Mouse (Mus musculus): ENCODE results near the gene Acap1.
"Not testable (repeated sequence)": the region's sequence is repeated elsewhere in the genome, so short reads cannot be mapped to it uniquely, and the experiment has no call there.

Gene Acap1

DNA sequence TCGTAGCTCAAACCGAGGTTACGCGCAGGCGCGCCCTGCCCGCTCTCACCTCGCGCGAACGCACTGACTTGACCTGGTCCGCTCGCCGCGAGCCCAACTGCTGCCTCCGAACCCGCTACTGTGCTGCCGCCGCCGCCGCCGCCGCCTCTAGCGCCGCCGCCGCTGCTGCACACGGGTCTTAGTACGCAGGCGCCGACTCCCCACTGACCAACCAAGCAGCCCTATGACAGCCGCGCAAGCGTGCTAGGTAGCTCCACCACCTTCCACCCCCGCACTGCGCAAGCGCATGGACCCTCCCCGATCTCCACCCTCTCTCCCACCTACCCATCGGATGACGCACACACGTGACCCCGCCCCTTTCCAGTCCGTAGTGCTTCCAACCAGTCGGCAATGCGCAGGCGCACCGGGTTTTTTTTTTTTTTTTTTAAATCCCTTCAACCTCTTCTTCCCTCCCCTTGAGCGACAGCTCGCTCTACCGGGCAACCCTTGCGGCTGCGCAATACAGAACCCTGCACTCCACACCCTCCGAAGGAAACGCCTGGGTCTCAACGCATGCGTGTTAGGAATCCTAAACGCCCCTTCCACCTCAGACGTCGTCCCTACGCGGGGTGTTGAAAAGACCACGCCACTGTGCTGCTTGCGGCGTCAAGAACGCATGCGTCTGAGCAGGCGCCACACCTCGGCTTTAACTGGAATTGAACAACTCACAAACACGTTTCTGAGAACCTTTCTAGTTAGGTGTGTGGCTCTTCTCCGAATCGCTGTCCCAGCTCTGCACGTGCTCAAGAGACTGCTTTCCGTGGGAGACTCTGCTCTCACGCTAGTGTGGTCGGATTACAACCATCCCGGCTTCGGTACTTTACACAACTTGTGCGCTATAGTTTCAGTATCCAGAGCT is 26.0 kb upstream of the Acap1 start, which contains the start of gene Eif5a:
Gene Eif5a, minus strand, starts transcription at position 845 of the 898 bp plus-strand sequence.
- peak; percentile 100 for DNase-seq (ENCODE audit: low read depth)

DNA sequence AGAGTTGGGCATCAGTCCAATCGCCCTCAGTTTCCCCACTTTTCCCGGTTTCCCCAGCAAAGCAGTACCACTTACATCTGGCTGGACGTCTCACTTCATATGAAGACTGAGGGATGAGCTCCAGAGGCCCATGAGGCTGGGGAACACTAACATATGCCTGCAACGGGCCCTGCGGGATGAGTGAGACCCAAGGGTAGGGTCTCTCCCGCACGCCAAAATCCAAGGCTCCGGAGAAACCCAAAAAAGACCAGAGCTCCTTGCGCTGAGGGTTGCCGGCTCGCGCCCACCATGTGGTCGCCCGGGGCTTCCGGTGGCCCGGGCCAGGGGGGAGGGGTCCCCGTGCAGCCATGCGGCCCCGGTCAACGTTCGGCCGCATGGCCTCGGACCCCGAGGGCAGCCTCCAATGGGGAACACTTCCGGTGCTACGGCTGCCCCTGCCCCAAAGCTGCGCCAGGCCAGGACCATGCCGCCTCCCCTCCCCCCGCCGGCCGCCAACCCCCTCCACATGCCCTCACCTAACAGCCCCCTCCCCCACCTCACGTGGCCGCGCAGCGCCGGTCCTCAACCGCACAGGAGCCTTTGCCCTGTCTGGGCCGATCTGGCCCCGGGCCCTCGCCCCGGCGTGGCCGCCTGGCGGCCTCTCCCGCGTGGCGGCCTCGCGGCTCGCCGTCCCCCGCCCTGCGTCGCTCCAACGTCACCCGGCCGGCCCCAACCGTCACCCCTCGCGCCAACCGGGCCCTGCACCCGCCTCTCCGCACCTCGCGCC is 25.1 kb upstream of the Acap1 start:
- no peak for DNase-seq (ENCODE audit: low read depth)

- peak; percentile 89 for DNase-seq (ENCODE audit: low read depth)
These were observed 24.4 kb upstream of the Acap1 start for GRCm38 (mm10) chr11:69919661-69920265.

DNA sequence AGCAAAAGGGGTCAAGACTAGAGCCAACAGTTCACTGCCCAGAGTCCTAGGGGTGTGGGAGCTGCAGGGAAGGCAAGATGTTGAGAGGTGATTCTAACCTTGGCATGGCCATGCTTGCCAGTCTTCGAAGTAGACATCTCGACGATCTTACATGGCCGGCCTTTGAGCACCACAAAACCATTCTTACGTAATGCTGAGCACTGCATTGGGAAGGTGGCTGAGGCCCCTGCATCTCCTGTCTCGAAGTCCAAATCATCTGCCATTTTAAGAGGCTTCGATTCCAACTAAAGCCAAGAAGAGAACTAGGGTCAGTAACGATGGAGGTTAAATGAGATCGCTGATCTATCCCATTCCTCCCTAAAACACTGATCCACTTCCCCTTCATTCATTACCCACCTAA is 23.7 kb upstream of the Acap1 start:
- no peak for DNase-seq (ENCODE audit: low read depth)

DNA sequence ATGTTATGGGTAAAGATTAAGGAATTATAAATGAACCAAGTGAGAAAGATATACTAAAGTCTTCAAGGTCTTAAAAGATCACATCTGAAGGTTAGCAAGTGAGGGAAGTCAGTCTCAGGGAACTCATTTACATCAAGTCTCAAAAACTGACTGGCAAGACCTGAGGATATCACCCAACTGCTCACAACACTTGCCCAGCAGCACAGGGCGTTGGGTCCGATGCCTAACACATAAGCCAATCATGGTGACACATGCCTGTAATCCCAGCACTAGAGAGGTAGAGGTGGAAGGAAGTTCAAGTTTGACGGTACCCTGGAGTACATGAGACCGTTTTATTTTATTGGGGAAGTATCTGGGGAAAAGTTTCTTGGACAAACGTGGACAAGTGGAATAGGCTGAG is 22.8 kb upstream of the Acap1 start:
- no peak for DNase-seq (ENCODE audit: low read depth)

DNA sequence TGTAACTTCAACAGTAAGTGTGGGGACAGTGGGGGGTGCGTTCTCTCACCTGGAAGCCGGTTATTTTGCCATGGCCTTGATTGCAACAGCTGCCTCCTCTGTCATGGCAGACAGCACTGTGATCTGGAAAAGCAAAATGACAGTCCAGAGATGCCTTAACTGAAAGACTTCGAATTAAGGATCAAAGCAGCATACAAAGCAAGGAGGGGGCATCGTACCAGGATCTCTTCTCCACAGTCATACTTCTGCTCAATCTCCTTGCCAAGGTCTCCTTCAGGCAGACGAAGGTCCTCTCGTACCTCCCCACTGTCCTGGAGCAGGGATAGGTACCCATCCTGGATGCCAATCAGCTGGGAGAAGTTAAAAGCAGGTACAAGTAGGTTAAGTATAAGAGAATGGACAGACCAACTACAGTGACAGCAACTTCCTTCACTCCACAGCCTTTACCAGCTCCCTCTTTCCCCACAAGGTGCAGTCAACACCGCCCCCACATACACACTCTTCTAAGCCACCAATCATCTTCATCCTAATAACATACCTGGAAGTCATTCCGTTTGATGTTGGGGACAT is 22.1 kb upstream of the Acap1 start:
- DNase-seq (ENCODE audit: low read depth) = no peak

- DNase-seq (ENCODE audit: low read depth) = not testable (repeated sequence)
These were observed 21.5 kb upstream of the Acap1 start for GRCm38 (mm10) chr11:69916652-69917378.

DNA sequence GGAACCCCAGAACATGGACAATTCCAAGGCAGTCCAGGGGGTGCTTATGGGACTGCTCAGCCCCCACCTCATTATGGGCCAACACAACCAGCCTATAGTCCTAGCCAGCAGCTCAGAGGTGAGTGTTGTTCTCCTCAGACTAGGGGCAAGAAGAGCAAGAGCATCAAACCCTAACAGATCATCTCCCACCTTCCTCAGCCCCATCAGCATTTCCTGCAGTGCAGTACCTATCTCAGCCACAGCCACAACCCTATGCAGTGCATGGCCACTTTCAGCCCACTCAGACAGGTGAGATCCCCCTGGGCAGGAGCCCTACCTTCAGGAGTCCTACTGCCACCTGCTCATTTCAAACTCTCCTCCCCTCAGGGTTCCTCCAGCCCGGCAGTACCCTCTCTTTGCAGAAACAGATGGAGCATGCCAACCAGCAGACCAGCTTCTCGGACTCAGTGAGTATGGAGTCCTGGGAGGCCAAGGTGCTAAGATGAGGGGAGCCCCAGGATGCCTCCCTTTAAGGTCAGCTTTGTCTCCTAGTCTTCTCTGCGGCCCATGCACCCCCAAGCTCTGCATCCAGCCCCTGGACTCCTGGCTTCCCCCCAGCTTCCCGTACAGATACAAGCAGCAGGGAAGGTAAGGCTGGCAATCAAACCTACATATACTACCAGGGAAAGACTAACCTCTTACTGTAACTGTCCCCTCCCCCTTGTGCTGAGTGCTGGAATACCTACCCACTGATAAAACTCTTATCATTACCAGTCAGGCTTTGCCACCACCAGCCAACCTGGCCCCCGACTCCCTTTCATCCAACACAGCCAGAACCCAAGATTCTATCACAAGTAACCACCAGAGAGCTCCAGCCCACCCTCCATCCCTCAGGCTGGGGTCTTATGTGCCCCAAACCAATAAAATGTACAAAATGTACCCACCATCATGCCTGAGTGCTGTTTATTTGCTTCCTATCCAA is 20.6 kb upstream of the Acap1 start:
- no peak for DNase-seq (ENCODE audit: low read depth)

DNA sequence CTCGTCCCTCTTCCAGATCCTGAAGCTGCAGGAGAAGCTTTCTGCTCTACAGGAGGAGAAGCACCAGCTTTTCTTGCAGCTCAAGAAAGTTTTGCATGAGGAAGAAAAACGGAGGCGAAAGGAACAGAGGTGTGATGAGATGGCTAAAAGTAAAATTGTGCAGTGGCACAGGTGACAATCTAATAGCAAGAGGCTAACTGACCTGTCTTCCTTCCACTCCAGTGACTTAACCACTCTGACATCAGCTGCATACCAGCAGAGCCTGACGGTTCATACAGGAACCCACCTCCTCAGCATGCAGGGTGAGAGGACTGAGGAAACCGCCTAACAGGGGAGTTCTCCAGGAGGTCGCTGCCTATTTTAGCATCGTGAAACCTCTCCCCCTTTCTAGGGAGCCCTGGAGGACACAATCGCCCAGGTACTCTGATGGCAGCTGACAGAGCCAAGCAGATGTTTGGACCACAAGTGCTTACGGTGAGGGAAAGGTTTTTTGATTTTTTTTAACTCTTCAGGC is 19.6 kb upstream of the Acap1 start:
- DNase-seq (ENCODE audit: low read depth) = no peak

DNA sequence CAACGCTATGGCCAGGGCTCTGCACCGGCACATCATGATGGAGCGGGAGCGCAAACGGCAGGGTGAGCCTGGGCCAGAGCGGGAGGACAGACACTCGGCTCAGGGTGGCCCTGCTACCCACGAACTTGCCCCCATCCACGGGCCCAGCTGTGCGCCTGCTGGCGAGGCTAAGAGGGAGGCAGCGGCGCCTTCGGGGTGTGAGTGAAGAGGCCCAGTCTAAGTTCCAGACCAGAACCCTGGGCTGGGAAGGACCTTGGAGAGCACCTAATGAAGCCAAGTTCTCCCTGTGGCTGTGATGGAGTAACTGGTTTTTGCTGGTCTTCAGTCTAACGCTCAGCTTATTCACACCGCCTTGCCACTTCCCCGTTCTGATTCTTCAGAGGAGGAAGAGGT is 19.0 kb upstream of the Acap1 start:
- no peak for DNase-seq (ENCODE audit: low read depth)

GRCm38 (mm10) chr11:69913554-69914371 is 18.4 kb upstream of the Acap1 start, which contains the start of gene Gps2:
Gene Gps2, plus strand, starts transcription at chr11:69913888.
- peak; percentile 93 for DNase-seq (ENCODE audit: low read depth)

DNA sequence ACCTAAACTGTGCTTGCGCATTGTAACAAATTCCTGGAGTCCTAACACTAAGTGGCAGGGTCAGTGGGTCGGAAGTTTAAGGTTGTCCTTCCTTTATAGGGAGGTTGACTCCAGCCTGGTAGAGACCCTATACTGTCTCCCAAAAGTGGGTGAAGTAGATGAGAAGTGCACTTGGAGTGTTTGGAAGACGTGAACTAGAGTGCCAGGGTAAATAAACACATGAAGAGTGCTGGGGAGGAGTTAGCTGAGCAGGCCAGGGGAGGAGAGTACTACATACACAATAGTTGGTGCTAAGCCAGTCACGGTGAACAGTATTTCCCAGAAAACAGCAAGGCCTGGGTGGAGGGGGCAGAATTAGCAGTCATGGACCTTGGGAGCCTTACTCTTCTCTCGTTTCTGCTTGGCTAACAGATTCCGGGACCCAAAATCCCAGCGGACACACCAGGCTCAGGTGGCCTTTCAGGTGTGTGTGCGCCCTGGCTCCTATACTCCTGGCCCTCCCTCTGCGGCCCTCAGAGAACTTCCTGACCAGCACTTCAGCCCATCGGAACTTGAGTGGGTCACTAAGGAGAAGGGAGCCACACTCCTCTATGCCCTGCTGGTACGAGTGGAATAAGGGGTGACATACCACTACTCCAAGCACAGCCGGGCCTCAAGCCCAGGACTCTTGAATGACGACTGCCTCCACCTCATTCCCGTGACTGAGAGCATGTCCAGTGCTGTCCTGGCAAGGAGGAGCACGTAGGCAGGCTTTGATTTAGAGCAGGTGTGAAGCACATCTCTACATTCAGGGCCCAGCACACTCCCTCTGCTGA is 17.6 kb upstream of the Acap1 start:
- DNase-seq (ENCODE audit: low read depth) = no peak

DNA sequence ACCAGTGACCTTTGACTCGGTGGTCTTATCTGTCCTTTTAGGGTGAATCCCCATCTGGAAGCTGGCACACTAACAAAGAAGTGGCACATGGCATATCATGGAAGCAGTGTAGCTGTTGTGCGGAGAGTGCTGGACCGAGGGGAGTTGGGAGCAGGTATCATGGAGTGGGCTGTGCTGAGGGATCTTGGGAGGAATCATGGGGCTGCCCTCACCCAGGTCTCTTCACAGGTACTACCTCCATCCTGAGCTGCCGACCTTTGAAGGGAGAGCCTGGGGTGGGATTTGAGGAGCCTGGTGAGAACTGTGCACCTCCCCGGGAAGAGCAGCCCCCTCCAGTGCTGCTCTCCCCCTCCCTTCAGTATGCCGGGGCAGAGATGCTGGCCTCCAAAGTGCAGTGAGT is 16.4 kb upstream of the Acap1 start:
- no peak for DNase-seq (ENCODE audit: low read depth)

- no peak for DNase-seq (ENCODE audit: low read depth)
These were observed 15.6 kb upstream of the Acap1 start for GRCm38 (mm10) chr11:69910781-69911560.

DNA sequence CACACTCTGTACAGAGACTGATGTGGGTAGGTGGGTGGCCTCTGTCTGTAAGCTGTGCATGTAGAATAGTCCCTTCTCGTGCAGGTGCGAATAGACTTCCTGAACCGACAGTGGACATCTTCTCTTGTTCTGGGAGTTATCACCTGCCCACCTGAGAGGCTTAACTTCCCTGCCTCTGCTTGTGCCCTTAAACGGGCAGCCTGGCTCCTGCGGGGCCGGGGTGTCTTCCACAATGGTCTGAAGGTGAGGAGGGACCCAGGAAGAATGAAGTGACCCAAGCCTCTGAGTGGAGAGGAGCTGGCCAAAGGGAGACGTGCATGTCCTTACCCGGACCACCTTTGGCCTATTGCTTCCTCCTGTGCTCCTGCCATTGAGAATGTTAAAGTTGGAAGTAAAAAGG is 14.8 kb upstream of the Acap1 start:
- DNase-seq (ENCODE audit: low read depth) = no peak

DNA sequence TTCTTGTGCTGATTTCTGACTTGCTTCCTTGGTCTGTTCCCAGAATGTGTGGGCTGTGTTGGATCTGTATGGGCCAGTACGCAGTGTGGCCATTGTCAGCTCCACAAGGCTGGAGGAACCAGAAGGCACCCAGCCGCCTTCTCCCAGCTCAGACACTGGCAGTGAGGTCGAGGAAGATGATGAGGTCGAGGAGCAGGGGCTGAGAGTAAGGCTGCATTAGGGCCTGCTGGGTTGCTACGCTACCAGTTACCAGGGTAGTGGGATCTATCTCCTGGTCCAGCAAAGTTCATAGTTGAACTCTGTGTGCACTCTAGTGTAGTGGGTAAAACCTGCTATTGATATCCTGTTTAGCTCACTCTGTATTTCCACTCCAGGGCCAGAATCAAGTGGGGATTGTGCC is 13.8 kb upstream of the Acap1 start:
- DNase-seq (ENCODE audit: low read depth) = no peak

DNA sequence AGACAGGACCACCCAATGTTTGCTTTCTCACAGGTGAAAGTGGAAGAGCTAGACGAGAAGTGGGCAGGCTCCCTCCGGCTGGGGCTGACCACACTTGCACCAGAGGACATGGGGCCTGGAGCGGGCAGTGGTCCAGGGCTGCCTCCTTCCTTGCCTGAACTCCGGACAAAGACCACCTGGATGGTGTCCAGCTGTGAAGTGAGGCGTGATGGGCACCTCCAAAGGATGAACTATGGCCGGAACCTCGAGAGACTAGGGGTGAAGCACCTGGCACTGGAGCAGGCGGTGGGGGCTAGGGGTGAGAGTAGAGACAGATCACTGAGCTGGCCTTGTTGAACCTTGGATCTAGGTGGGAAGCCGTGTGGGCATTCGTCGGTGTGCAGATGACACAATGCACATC is 13.3 kb upstream of the Acap1 start:
- DNase-seq (ENCODE audit: low read depth) = no peak

DNA sequence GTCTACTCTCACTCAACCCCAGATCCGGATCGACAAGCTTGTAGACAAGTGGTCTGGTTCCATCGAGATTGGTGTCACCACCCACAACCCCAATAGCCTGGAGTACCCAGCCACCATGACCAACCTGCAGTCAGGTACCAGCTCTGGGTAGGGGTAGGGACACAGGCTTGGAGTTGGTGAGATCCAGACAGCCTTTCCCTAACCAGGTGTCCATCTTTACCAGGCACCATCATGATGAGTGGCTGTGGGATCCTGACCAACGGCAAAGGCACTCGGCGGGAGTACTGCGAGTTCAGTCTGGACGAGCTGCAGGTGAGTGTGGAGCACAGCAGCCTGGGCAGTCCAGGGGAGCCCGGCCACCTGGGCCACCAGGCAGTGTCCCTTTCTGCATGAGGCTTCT is 9.0 kb upstream of the Acap1 start:
- no peak for DNase-seq (ENCODE audit: low read depth)

All from naive thymus-derived CD4-positive, alpha-beta T cell, adult 2 months (primary cell).